Mouse (Mus musculus) olfactory bulb, adult 2 months (tissue): ENCODE measurements around the gene Fhit.

Experiments
- CTCF ChIP-seq: fragments of 200-500 bp; IDR thresholded peaks from 2 replicates; pipeline ENCODE4 v1.5.1; 2012; ENCODE audit warnings: low read depth, mild to moderate bottlenecking, low read length, moderate library complexity; ENCODE audit not compliant: insufficient read depth
- POLR2A ChIP-seq: fragments of 200-500 bp; IDR thresholded peaks from 2 replicates; pipeline ENCODE4 v1.6.1; 2012; ENCODE audit warnings: mild to moderate bottlenecking, low read depth, low read length, moderate library complexity; ENCODE audit not compliant: insufficient read depth

DNA sequence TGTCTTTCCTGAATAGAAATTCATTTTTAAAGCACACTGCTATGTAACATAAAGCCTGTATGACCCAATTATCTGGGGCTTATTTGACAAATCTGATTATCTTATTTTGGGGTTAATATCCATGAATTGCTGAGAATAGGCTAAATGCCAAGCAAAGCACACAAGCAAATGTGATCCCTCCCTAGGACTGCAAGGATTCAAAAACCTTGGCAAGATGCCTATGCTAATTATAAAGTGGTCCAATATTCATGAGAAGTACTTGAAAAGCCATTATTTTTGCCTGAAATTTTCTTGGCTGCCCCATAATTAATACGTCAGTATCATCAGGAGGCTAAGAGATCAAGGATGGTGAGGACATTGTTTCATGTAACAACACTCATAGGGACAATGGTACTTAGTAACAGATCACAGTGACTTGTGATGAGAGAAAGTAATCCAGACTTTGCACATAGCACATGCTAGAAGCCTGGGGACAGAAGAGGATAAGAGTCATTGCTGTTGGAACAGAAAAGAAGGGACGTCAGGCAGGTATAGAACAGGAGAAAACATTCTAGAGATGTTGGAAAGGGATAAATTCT is 366.2 kb downstream of the Fhit start:
- TF ChIP-seq CTCF (no peak), POLR2A (no peak)
